Mouse (Mus musculus): ENCODE measurements around the gene Mrpl50. TPM values are rescaled to one million over a fixed set of nuclear protein-coding genes. Genes with fewer than 3 reads are reported as not detected.
A peak's percentile ranks its signal among the peaks of the same experiment; 100 is the strongest.
"Not testable (repeated sequence)": the region's sequence is repeated elsewhere in the genome, so short reads cannot be mapped to it uniquely, and the experiment has no call there.

Gene Mrpl50
- polyA plus RNA-seq, 1 experiment from 2014 or later, result 83.3 TPM

- H3K4me2 ChIP-seq, result no peak overlapping the region
- ATAC-seq (ENCODE audit: low read depth), result no peak
- no peak overlapping the region for H3K9ac ChIP-seq
- 80% methylated on average over 6 of the region's 6 CpGs for WGBS
- H3K4me3 ChIP-seq, result no peak overlapping the region
- H3K36me3 ChIP-seq, result no peaks in the 10 kb centered on the region
- no peak overlapping the region for H3K27ac ChIP-seq (replicated peaks)
- H3K4me1 ChIP-seq (replicated peaks), result no peaks in the 10 kb centered on the region
- no peaks in the 10 kb centered on the region for H3K9me3 ChIP-seq
- no peaks in the 10 kb centered on the region for H3K27me3 ChIP-seq
Observed at GRCm38 (mm10) chr4:49539665-49540064, 18.8 kb upstream of the Mrpl50 start.

- no peak overlapping the region for H3K27ac ChIP-seq (replicated peaks)
- WGBS, result 92% methylated on average over 4 of the region's 4 CpGs
- H3K4me1 ChIP-seq (replicated peaks), result no peaks in the 10 kb centered on the region
- H3K9ac ChIP-seq, result no peak overlapping the region
- no peaks in the 10 kb centered on the region for H3K27me3 ChIP-seq
- no peak overlapping the region for H3K4me3 ChIP-seq
- peaks cover 14% of the 10 kb centered on the region for H3K36me3 ChIP-seq
- no peak overlapping the region for H3K4me2 ChIP-seq
- no peaks in the 10 kb centered on the region for H3K9me3 ChIP-seq
- no peak for ATAC-seq (ENCODE audit: low read depth)
Observed at GRCm38 (mm10) chr4:49536671-49537070, 15.8 kb upstream of the Mrpl50 start.

DNA sequence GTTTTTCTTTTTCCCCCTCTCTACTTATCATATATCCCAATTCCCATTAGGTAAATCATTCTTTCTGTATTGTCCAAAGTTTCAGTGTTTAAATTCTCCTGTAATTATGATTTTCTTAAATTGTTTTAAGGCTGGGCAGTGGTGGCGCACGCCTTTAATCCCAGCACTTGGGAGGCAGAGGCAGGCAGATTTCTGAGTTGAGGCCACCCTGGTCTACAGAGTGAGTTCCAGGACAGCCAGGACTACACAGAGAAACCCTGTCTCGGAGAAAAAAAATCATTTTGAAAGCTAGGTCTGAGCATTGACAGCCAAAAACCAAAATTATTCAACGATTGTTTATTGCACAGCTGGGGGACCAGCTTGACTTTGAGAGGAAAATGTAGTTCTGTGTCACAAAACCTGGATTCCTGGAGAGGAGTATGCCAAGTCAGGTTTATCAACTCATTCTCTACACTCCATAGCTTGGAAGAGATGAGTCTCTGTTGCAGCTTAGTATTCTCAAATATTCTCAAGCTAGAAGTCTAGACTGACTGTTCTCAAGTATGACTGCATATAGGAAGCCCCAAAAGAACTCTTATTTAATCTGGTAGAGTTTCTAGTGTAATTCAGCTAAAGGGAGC, 14.9 kb upstream of the Mrpl50 start:
- Histone ChIP-seq H3K4me2 (no peak overlapping the region), H3K36me3 (peaks cover 18% of the 10 kb centered on the region), H3K27ac (replicated peaks) (no peak overlapping the region), H3K9me3 (peaks cover 4% of the 10 kb centered on the region), H3K4me3 (no peak overlapping the region), H3K27me3 (no peaks in the 10 kb centered on the region), H3K9ac (no peak overlapping the region), H3K4me1 (replicated peaks) (no peaks in the 10 kb centered on the region)
- no peak for ATAC-seq (ENCODE audit: low read depth)
- 95% methylated on average over 4 of the region's 4 CpGs for WGBS

DNA sequence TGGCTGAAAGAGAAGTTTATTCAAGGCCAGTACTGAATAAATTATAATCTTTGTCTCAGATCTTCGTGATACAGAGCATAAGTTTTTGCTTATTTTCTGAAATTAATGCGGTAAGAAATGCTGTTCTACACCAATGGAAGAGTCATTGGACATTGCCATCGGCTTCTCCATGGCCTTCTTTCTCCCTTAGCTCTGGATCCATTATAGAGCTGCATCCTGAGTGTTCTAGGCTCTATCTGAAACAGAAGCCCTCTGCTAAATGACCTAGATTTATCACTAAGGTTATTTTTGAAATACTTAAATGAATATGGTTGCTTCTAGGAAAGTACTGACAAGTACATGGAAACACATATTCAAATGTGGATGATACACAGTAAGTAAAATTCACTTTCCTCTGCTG, 14.1 kb upstream of the Mrpl50 start:
- Histone ChIP-seq H3K27ac (replicated peaks) (no peak overlapping the region), H3K9me3 (peaks cover 11% of the 10 kb centered on the region), H3K4me1 (replicated peaks) (no peaks in the 10 kb centered on the region), H3K4me3 (no peak overlapping the region), H3K4me2 (no peak overlapping the region), H3K27me3 (no peaks in the 10 kb centered on the region), H3K9ac (no peak overlapping the region), H3K36me3 (peaks cover 26% of the 10 kb centered on the region)
- 88% methylated on average over 3 of the region's 3 CpGs for WGBS
- no peak for ATAC-seq (ENCODE audit: low read depth)

- no peaks in the 10 kb centered on the region for H3K9me3 ChIP-seq
- H3K9ac ChIP-seq, result no peak overlapping the region
- H3K4me2 ChIP-seq, result peak overlapping the region; percentile 77
- 81% methylated on average over 9 of the region's 9 CpGs for WGBS
- H3K27ac ChIP-seq (replicated peaks), result no peak overlapping the region
- ATAC-seq (ENCODE audit: low read depth), result no peak
- peaks cover 37% of the 10 kb centered on the region for H3K4me1 ChIP-seq (replicated peaks)
- H3K36me3 ChIP-seq, result peaks cover 37% of the 10 kb centered on the region
- peak overlapping the region; percentile 55 for H3K4me3 ChIP-seq
- H3K27me3 ChIP-seq, result no peaks in the 10 kb centered on the region
Observed at GRCm38 (mm10) chr4:49522576-49522975, 1.7 kb upstream of the Mrpl50 start.

DNA sequence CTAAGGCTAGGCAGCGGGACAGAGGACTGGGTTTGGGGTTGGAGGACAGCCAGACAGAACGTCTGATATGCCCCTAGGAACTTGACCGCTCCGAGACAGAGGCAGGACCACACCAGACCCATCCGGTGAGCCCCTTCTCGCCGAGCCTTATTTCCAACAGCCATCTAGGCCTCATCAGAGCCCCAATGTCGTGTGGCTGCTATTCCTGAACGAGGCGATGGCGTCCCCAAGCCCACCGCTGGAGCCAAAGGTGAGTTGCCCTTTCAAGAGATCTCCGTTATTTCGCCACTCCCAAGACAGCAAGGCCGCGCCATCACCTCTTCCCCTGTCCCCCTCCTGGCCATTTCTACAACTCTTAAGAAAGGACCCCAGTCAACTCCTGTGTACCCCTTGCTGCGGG, 453 bp upstream of the Mrpl50 start:
- H3K4me3 ChIP-seq, result peak overlapping the region; percentile 55
- H3K27ac ChIP-seq (replicated peaks), result peak overlapping the region; percentile 55
- ATAC-seq (ENCODE audit: low read depth), result peak; percentile 33; the same call in 1 of the 2 replicates

GRCm38 (mm10) chr4:49519476-49519875, 1.4 kb downstream of the Mrpl50 start:
- WGBS, result 76% methylated on average over 5 of the region's 5 CpGs
- peaks cover 37% of the 10 kb centered on the region for H3K4me1 ChIP-seq (replicated peaks)
- no peak overlapping the region for H3K27ac ChIP-seq (replicated peaks)
- peak overlapping the region; percentile 62 for H3K4me2 ChIP-seq
- H3K9me3 ChIP-seq, result no peaks in the 10 kb centered on the region
- peaks cover 18% of the 10 kb centered on the region for H3K36me3 ChIP-seq
- no peaks in the 10 kb centered on the region for H3K27me3 ChIP-seq
- no peak overlapping the region for H3K9ac ChIP-seq
- no peak overlapping the region for H3K4me3 ChIP-seq
- no peak for ATAC-seq (ENCODE audit: low read depth)

More for the DNA sequence above, 453 bp upstream of the Mrpl50 start:
- WGBS, result under 1% methylated on average over 17 of the region's 17 CpGs
- Histone ChIP-seq H3K4me1 (replicated peaks) (peaks cover 37% of the 10 kb centered on the region), H3K36me3 (peaks cover 34% of the 10 kb centered on the region), H3K9ac (peak overlapping the region; percentile 82), H3K4me2 (peak overlapping the region; percentile 77), H3K27me3 (no peaks in the 10 kb centered on the region), H3K9me3 (no peaks in the 10 kb centered on the region)

GRCm38 (mm10) chr4:49514441-49514840, 6.5 kb downstream of the Mrpl50 start:
- Histone ChIP-seq H3K27me3 (no peaks in the 10 kb centered on the region), H3K36me3 (peaks cover 24% of the 10 kb centered on the region), H3K9me3 (no peaks in the 10 kb centered on the region), H3K4me2 (no peak overlapping the region), H3K27ac (replicated peaks) (no peak overlapping the region), H3K9ac (no peak overlapping the region), H3K4me3 (no peak overlapping the region), H3K4me1 (replicated peaks) (peaks cover 11% of the 10 kb centered on the region)
- 97% methylated on average over 6 of the region's 6 CpGs for WGBS
- ATAC-seq (ENCODE audit: low read depth), result no peak

- H3K27ac ChIP-seq (replicated peaks), result no peak overlapping the region
- no peak for ATAC-seq (ENCODE audit: low read depth)
- no peaks in the 10 kb centered on the region for H3K4me1 ChIP-seq (replicated peaks)
- H3K9ac ChIP-seq, result no peak overlapping the region
- H3K9me3 ChIP-seq, result no peaks in the 10 kb centered on the region
- 90% methylated on average over 4 of the region's 4 CpGs for WGBS
- H3K27me3 ChIP-seq, result no peaks in the 10 kb centered on the region
- H3K36me3 ChIP-seq, result peaks cover 24% of the 10 kb centered on the region
- no peak overlapping the region for H3K4me3 ChIP-seq
- H3K4me2 ChIP-seq, result no peak overlapping the region
Observed at GRCm38 (mm10) chr4:49512636-49513035, 8.3 kb downstream of the Mrpl50 start.

GRCm38 (mm10) chr4:49510236-49510835, 10.6 kb downstream of the Mrpl50 start:
- not testable (repeated sequence) for H3K4me3 ChIP-seq; H3K9me3 ChIP-seq; H3K27me3 ChIP-seq; H3K4me1 ChIP-seq (replicated peaks); H3K27ac ChIP-seq (replicated peaks); H3K4me2 ChIP-seq; ATAC-seq (ENCODE audit: low read depth); H3K9ac ChIP-seq
- WGBS, result 100% methylated on average over 1 of the region's 1 CpGs
- H3K36me3 ChIP-seq, result peaks cover 24% of the 10 kb centered on the region

GRCm38 (mm10) chr4:49509183-49509582, 11.7 kb downstream of the Mrpl50 start:
- Histone ChIP-seq H3K4me1 (replicated peaks) (no peaks in the 10 kb centered on the region), H3K27me3 (no peaks in the 10 kb centered on the region), H3K4me2 (no peak overlapping the region), H3K36me3 (peaks cover 21% of the 10 kb centered on the region), H3K4me3 (no peak overlapping the region), H3K9me3 (no peaks in the 10 kb centered on the region), H3K9ac (no peak overlapping the region), H3K27ac (replicated peaks) (no peak overlapping the region)
- WGBS, result 94% methylated on average over 2 of the region's 2 CpGs
- no peak for ATAC-seq (ENCODE audit: low read depth)

DNA sequence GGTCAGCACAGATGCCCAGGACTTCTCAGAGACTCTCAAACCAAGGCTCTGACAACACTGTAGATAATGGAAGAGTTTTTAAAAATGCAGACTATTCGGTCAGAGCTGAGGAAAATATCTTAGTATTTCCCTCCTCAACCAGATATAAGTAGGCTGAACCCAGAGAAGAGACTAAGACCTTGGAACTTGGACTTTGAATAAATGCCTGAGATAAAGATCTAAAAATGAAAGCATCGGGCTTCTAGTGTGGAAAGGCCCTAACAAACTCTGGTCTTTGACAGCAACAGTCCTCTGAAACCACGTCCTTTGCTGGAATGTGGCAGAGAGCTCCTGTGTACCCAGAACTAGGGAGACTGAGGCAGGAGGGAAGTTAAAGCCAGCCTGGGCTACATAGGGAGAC, 14.5 kb downstream of the Mrpl50 start, which contains the start of gene Baat:
Gene Baat (minus strand): TSS at position 172 of the 400 bp plus-strand sequence.
- WGBS, result 78% methylated on average over 3 of the region's 3 CpGs
- no peak within 1 kb of the TSS for H3K4me2 ChIP-seq
- H3K27me3 ChIP-seq, result no peaks in the 10 kb centered on the region
- H3K4me1 ChIP-seq (replicated peaks), result no peaks in the 10 kb centered on the region
- H3K9ac ChIP-seq, result no peak within 1 kb of the TSS
- no peak for ATAC-seq (ENCODE audit: low read depth)
- no peaks in the 10 kb centered on the region for H3K36me3 ChIP-seq
- no peak within 1 kb of the TSS for H3K27ac ChIP-seq (replicated peaks)
- H3K4me3 ChIP-seq, result no peak within 1 kb of the TSS
- no peaks in the 10 kb centered on the region for H3K9me3 ChIP-seq

GRCm38 (mm10) chr4:49503563-49503962, 17.3 kb downstream of the Mrpl50 start:
- WGBS, result 94% methylated on average over 1 of the region's 1 CpGs
- no peak for ATAC-seq (ENCODE audit: low read depth)

More at GRCm38 (mm10) chr4:49503563-49503962, 17.3 kb downstream of the Mrpl50 start:
- Histone ChIP-seq H3K4me1 (replicated peaks) (no peaks in the 10 kb centered on the region), H3K9me3 (no peaks in the 10 kb centered on the region), H3K9ac (no peak overlapping the region), H3K4me3 (no peak overlapping the region), H3K27ac (replicated peaks) (no peak overlapping the region), H3K27me3 (no peaks in the 10 kb centered on the region), H3K4me2 (no peak overlapping the region), H3K36me3 (no peaks in the 10 kb centered on the region)
